Mouse (Mus musculus): ENCODE data around the gene Twist2. TPM values are rescaled to one million over a fixed set of nuclear protein-coding genes. Genes with fewer than 3 reads are reported as not detected.

Gene Twist2
- polyA plus RNA-seq, 1 experiment: 1.6 TPM

GRCm38 (mm10) chr1:91839557-91839956 is 38.3 kb downstream of the Twist2 start:
- Histone ChIP-seq H3K27ac (ENCODE audit: insufficient read depth, low read length) (no peak overlapping the region), H3K4me3 (ENCODE audit: insufficient read depth, low read length) (no peak overlapping the region), H3K4me1 (ENCODE audit: control insufficient read depth, insufficient read depth, low read length) (peaks cover 2% of the 10 kb centered on the region; the same call in 1 of the 2 replicates)
- TF ChIP-seq CTCF (IDR thresholded peaks at IDR 0.05; ENCODE audit: extremely low read depth, insufficient read depth, low read length): no peak
- TF ChIP-seq POLR2A (IDR thresholded peaks at IDR 0.05; ENCODE audit: extremely low read depth, insufficient read depth, low read length): no peak

DNA sequence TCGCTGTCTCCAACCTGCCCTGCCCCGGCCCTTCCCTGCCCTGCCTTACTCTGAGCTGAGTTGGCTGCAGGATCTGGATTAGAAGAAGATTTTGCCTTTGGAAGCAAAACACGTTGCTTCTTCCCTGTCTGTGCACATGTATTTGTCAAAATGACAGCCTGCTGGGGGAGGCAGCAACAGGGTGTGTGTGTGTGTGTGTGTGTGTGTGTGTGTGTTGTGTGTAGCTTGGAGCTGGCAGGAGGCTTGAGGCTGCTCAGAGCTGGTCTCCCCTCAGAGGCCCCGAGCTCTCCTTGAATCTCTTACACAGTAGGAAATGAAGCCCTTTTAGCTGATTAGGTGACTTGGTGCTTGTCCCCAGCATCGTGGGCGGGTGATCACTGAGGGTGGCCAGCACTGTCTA is 38.7 kb downstream of the Twist2 start:
- no peak for TF ChIP-seq CTCF (IDR thresholded peaks at IDR 0.05; ENCODE audit: extremely low read depth, insufficient read depth, low read length)
- Histone ChIP-seq H3K27ac (ENCODE audit: insufficient read depth, low read length) (no peak overlapping the region), H3K4me3 (ENCODE audit: insufficient read depth, low read length) (no peak overlapping the region), H3K4me1 (ENCODE audit: control insufficient read depth, insufficient read depth, low read length) (peaks cover 2% of the 10 kb centered on the region; the same call in 1 of the 2 replicates)

DNA sequence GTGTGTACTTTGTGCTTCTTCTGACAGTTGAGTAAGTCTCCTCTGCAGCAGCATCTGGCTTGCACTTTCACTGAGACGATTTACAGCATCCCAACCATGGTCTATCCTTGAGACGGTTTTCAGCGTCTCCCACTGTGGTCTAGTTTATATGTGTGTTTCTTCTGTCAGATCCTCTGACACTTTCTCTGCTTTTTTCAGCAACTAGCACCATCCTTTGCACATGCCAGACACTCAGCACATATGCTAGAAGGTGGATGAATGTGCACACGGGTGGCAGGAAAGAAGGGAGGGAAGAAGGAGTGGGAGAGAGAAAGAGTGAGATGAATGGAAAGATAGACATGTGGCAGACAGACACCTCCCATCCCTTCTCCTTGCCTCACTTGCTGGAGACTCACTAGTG is 43.0 kb downstream of the Twist2 start:
- H3K4me3 ChIP-seq (ENCODE audit: insufficient read depth, low read length): no peak overlapping the region
- no peak overlapping the region for H3K27ac ChIP-seq (ENCODE audit: insufficient read depth, low read length)
- H3K4me1 ChIP-seq (ENCODE audit: control insufficient read depth, insufficient read depth, low read length): peaks cover 2% of the 10 kb centered on the region; the same call in 1 of the 2 replicates
- TF ChIP-seq POLR2A (IDR thresholded peaks at IDR 0.05; ENCODE audit: extremely low read depth, insufficient read depth, low read length): no peak

- H3K27ac ChIP-seq (ENCODE audit: insufficient read depth, low read length): no peak overlapping the region
- TF ChIP-seq CTCF (IDR thresholded peaks at IDR 0.05; ENCODE audit: extremely low read depth, insufficient read depth, low read length) (no peak), POLR2A (IDR thresholded peaks at IDR 0.05; ENCODE audit: extremely low read depth, insufficient read depth, low read length) (no peak)
- H3K4me3 ChIP-seq (ENCODE audit: insufficient read depth, low read length): no peak overlapping the region
Observed at GRCm38 (mm10) chr1:91844681-91845379, 43.6 kb downstream of the Twist2 start.

DNA sequence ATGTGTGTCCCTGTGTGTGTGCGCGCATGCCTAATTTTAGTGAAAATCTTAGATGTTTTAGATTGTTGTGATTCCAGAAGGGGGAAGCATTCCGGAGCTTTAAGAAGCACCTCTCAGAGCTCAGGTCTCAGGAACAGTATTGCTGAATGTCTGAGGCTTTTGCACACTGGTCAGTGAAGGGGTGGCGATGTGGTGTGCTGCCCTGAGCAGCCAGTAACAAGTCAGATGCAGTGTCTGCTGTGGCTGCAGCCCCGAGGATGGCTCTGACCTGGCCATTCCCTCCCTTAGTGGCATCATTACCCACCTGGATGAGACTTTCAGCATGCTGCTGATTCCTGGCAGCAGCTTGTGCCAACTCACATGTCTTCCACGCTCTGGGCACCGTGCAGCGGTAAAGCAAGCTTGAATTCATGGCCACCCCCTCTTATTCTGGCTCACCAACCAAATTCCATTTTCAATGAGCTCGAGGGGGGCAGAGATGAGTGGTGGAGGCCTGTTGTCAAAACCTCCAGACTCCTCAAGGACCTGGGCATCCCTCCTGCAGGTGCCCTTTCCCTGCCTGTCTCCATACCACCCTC is 44.2 kb downstream of the Twist2 start:
- no peak for TF ChIP-seq POLR2A (IDR thresholded peaks at IDR 0.05; ENCODE audit: extremely low read depth, insufficient read depth, low read length)
- TF ChIP-seq CTCF (IDR thresholded peaks at IDR 0.05; ENCODE audit: extremely low read depth, insufficient read depth, low read length): no peak
- H3K4me1 ChIP-seq (ENCODE audit: control insufficient read depth, insufficient read depth, low read length): peaks cover 2% of the 10 kb centered on the region; the same call in 1 of the 2 replicates
- no peak overlapping the region for H3K4me3 ChIP-seq (ENCODE audit: insufficient read depth, low read length)
- H3K27ac ChIP-seq (ENCODE audit: insufficient read depth, low read length): no peak overlapping the region

More at GRCm38 (mm10) chr1:91844681-91845379, 43.6 kb downstream of the Twist2 start:
- H3K4me1 ChIP-seq (ENCODE audit: control insufficient read depth, insufficient read depth, low read length): peaks cover 2% of the 10 kb centered on the region; the same call in 1 of the 2 replicates

DNA sequence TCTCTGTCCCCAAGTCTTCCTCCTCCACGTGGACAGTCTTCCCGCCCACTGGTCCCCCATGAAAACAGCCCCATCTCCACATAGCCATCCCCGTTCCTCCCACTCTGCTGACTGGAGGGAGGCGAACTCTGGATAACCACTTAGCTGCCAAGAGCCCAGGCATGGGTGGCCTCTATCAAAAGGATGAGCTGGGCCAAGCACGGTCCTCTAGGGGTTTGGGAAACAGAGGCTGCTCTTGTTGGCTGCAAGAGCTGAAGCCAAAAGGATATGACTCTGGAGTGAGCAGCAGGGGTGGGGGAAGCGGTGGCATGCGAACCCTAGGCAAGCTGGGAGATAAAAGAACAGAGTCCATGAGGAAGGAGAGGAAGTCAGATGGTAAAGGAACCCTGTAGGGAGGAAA is 50.0 kb downstream of the Twist2 start:
- H3K4me1 ChIP-seq (ENCODE audit: control insufficient read depth, insufficient read depth, low read length): no peaks in the 10 kb centered on the region
- H3K27ac ChIP-seq (ENCODE audit: insufficient read depth, low read length): no peak overlapping the region
- TF ChIP-seq POLR2A (IDR thresholded peaks at IDR 0.05; ENCODE audit: extremely low read depth, insufficient read depth, low read length): no peak
- no peak for TF ChIP-seq CTCF (IDR thresholded peaks at IDR 0.05; ENCODE audit: extremely low read depth, insufficient read depth, low read length)
- H3K4me3 ChIP-seq (ENCODE audit: insufficient read depth, low read length): no peak overlapping the region

DNA sequence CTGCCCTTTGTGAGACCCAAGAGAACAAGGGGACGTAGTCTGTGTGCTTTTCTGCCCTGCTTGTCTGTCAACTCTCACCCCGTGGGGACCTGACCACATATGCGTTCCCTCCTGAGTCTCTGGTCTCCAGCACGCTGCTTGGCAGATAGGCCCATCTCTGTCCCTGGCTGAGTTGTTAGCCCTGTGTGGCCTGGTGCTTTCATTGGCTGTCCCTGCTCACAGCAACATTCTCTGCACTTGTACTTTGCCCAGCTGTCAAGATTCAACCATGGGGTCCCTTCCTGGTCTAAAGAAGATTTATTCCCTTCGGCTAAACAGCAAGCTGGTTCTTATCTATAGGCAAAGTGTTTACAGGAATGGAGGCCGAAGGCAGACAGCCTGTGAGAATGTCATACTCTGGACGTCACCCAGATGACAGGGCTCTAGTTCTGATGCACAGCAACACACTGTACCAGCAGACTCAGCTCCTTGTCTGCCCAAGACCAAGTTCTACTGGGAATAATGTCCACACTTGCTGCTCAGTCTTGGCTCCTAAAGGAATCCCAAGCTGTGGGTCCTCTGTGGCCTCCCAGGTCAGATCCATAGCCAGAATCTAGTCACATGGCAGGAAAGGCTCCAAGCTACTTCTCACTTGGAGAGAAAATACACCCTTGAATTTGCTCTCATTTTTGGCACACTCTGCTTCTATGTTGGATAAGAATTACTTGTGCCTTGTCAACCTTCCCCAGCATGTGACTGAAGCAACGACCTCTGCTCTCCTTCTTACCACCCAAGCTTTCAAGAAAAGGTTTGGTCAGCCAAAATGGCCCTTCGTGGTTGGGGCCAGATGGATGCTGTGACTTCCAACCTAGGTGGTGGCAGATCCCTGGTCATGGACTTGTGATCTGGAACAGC is 55.8 kb downstream of the Twist2 start:
- Histone ChIP-seq H3K4me1 (ENCODE audit: control insufficient read depth, insufficient read depth, low read length) (no peaks in the 10 kb centered on the region), H3K4me3 (ENCODE audit: insufficient read depth, low read length) (no peak overlapping the region), H3K27ac (ENCODE audit: insufficient read depth, low read length) (no peak overlapping the region)
- TF ChIP-seq CTCF (IDR thresholded peaks at IDR 0.05; ENCODE audit: extremely low read depth, insufficient read depth, low read length): no peak
- TF ChIP-seq POLR2A (IDR thresholded peaks at IDR 0.05; ENCODE audit: extremely low read depth, insufficient read depth, low read length): no peak

DNA sequence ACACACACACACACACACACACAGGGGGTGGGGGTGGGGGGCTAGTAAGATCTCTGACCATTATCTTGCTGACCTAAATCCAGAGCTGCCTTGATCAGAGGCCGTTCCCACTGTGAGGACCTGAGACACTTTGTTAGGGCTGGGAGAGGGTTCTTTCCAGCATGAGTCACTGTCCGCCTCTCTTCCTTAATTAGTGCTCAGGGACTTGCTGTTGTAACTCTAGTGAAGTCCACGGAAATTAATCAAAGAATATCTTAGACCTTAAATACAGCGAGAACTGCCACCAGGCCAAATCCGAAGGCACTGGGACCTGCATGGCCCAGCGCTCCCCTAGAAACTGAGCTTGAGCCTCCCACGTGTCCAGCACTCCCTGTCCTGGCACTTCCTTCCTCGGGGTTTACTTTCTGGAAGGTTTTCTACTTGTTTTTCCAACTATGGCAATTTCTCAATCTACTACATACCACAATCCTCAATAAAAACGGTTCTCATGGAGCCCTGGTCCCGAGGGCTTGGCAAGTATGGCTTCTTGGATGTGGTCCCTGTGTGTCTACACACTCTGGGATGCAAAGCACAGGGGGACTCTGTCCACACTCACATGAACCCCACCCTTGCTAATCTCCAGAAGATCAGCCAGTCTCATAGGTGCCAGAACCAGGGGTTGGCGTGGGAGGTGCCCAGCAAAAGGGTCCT is 57.0 kb downstream of the Twist2 start:
- TF ChIP-seq CTCF (IDR thresholded peaks at IDR 0.05; ENCODE audit: extremely low read depth, insufficient read depth, low read length) (no peak), POLR2A (IDR thresholded peaks at IDR 0.05; ENCODE audit: extremely low read depth, insufficient read depth, low read length) (no peak)
- no peaks in the 10 kb centered on the region for H3K4me1 ChIP-seq (ENCODE audit: control insufficient read depth, insufficient read depth, low read length)

DNA sequence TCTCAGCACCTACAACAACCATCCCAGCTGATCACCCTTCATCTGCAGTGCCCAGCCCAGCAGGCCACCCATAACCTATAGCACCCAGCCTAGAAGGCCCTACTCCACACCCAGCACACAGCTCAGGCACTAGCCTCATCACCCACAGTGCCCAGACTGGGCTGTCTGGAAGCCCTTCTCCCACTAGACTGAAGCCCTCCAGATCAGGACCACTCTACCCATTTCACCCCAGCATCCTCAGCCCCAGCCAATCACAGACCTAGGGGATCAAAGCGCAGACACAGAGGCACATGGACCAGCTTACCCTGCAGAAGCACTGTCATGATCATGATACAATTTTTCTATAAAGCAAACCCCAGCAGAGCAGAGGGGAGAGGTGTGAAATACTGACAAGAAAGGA is 57.6 kb downstream of the Twist2 start:
- H3K27ac ChIP-seq (ENCODE audit: insufficient read depth, low read length): no peak overlapping the region
- H3K4me3 ChIP-seq (ENCODE audit: insufficient read depth, low read length): no peak overlapping the region
- H3K4me1 ChIP-seq (ENCODE audit: control insufficient read depth, insufficient read depth, low read length): no peaks in the 10 kb centered on the region
- TF ChIP-seq CTCF (IDR thresholded peaks at IDR 0.05; ENCODE audit: extremely low read depth, insufficient read depth, low read length) (no peak), POLR2A (IDR thresholded peaks at IDR 0.05; ENCODE audit: extremely low read depth, insufficient read depth, low read length) (no peak)

More for the DNA sequence above, 57.0 kb downstream of the Twist2 start:
- Histone ChIP-seq H3K4me3 (ENCODE audit: insufficient read depth, low read length) (no peak overlapping the region), H3K27ac (ENCODE audit: insufficient read depth, low read length) (no peak overlapping the region)

Data from cortical plate, adult 2 months (tissue).